Mouse (Mus musculus): ENCODE results near the gene Catsperg2.
A peak's percentile ranks its signal among the peaks of the same experiment; 100 is the strongest.
"Not testable (repeated sequence)": the region's sequence is repeated elsewhere in the genome, so short reads cannot be mapped to it uniquely, and the experiment has no call there.

The Catsperg2 gene

GRCm38 (mm10) chr7:29726860-29727259 lies at the start of gene Catsperg2:
Gene Catsperg2, minus strand, starts transcription at chr7:29727032.
- DNase-seq, result not testable (repeated sequence)

DNA sequence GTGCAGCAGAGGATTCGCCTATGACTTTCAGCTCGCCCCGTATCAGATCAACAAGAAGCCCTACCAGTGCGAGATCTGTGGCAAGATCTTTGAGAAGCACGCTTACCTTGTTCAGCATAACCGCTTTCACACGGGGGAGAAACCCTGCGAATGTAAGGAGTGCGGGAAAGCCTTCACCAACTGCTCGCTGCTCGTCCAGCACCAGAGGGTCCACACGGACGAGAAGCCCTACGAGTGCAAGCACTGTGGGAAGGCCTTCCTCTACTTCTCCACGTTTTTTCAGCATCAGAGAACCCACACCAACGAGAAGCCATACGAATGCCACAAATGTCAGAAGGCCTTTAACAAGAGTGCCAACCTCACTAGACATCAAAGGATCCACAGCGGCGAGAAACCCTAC lies 49.7 kb upstream of the Catsperg2 start:
- DNase-seq, result no peak

DNA sequence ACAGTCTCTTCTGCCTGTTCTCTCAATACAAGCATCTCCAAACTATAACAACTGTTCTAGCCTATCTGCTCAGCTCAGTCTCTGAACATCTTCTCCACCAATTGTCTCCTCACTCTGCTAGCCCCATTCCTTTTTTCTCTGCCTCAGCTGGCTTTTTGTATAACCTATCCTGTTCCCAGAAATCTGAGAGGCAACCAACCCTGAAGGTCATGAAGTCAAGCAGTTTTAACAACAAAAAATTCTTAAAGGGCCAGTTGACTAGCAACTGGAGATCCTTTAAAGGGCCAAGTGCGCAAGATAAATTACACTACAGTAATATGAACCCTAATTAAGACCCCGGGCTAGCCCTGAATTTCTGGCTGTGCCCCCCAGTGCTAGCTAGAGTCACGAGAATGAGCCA lies 47.5 kb upstream of the Catsperg2 start:
- no peak for DNase-seq

DNA sequence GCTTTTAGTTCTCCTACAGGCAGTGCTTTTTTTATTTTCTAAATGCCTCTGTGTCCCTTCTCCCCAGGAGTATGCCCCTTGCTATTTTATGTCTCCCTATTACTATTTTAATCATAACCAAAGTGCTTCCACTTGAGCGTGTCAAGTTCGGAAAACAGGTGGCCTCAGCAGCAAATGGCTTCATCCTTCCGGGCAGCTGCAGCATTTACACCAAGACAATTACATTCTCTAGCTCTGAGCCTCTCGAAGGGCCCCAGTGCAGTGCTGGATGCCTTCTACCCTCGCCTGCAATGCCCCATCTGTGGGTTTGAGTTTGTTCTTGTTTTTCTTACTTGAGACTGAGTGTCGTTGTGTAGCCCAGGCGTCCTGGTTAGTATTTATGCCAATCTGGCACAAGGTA lies 46.7 kb upstream of the Catsperg2 start:
- no peak for DNase-seq

- DNase-seq, result no peak
These were observed 42.1 kb upstream of the Catsperg2 start for GRCm38 (mm10) chr7:29768980-29769379.

DNA sequence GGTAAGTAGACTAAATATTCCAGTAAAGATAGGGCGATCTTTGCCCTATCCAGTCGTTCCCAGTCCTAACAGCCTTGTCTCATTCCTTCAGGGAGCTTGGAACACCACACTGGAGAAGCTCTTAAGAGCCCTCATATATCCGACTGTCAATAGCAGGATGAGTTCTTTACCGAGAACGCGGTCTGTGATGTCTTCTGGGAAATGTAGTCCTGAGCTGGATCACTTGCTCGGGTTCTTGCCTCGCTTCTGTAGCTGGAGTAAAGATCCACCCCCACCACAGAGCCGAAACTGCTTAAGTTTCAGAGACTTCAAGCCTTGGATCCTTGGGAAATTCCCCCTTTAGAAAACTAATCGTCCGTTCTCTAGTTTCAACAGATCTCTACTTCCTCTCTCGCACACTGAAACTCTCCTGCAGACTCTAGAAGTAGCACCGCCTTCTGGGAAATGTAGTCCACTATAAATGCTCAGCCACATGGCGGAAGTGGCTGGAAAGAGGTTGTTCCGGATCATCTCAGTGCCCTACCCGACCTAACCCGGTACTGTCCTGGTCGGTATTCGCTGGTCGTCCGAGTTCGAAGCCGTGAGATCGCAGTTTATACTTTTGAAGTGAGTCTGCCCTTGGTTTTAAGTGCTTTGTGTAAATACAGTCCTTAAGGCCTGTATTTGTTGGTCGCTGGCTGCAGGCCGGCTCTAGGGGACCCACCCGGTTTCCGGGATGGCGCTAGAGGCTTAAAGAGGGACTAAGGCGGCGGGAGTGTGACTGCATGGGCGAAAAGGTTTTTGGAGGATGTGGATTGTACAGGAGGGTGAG lies 41.5 kb upstream of the Catsperg2 start, which contains the start of gene Zfp84:
Gene Zfp84 (plus strand): TSS at position 463 of the 811 bp plus-strand sequence.
- DNase-seq, result peak; percentile 87

- DNase-seq, result peak; percentile 85
These were observed 40.3 kb upstream of the Catsperg2 start for GRCm38 (mm10) chr7:29767058-29767686.

GRCm38 (mm10) chr7:29764702-29765101 lies 37.9 kb upstream of the Catsperg2 start:
- DNase-seq, result no peak

DNA sequence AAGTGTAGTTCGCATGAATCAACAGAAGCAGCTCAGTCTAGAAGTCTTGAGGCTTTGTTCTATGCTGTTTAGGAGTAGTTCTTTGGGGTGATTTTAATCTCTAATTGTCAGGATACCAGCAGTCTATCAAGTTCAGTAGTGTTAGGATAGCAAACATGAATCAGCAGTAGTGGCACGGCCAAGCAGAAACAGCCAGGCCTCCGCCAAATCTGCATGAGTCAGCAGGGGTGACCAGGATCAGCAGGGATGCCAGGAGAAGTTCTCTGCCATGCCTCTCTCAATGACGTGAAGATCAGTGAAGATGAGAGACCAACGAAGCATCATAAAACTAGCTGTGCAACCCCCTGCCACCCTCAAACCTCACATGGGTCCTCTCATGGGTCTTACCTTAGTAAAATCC lies 33.6 kb upstream of the Catsperg2 start:
- DNase-seq, result no peak

DNA sequence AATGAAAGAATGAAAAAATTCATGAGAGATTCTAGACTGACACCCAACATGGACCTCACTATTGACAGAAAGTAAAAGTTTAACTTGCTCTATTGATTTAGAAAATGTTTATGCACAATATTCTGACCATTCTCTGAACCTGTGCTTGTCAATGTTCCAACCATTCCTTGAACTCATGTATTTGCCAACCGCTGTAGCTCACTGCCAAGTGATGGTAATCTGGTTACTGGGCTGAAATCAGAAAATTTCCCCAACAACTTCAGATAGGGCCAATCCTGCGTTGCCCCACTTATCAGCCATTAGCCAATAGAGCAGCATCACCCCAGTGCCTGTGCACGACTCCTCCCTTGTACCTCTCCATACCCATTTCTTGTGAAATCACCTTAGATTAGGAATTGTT lies 15.4 kb upstream of the Catsperg2 start:
- no peak for DNase-seq

DNA sequence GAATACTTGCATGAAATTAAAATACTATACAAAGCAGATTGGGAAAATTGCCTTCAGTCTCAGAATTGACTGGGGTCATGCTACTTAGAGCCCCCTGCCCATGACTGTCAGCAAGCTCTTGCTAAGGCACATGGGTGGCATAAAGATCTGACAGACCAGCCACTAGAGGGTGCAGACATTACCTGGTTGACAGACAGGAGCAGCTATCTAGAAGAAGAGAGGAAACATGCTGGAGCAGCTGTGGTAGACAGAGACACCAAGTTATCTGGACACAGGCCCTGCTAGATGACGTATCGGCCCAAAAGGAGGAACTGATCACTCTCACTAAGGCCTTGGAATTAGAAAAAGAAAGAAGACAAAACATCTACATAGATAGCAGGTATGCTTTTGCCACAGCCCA lies 1.2 kb upstream of the Catsperg2 start:
- DNase-seq, result no peak

GRCm38 (mm10) chr7:29725461-29726142 lies 1.2 kb downstream of the Catsperg2 start:
- not testable (repeated sequence) for DNase-seq

DNA sequence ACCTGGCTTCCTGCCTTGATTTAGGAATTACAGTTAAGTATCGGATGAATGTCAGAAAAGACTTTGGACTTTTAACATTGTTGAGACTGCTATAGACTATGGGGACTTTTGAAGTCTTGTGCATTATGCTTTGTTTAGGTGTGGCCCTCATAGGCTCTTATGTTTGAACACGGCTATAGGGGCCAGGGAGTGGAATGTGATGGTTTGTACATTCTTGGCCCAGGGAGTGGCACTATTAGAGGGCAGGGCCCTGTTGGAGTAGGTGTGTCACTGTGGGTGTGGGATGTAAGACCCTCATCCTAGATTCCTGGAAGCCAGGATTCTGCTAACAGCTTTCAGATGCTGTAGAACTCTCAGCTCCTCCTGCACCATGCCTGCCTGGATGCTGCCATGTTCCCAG lies 17.9 kb downstream of the Catsperg2 start:
- not testable (repeated sequence) for DNase-seq

DNA sequence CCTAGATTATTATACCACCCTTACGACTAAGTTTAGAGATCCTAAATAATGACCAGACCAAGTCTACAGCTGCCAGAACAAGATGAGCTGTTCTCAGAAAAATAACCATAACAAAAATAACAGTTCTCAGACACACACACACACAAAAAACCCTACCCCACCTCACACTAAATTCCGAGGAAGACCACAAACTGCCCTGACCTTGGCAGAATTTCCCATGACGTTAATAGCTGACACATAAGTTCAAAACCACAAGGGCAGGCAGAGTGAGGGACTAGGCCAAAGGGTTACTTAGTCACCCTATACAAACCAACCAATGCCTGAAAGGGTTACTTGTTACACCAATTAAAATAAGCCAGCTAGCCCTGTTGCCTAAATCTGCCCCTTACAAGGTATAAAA lies 31.6 kb downstream of the Catsperg2 start:
- DNase-seq, result not testable (repeated sequence)

DNA sequence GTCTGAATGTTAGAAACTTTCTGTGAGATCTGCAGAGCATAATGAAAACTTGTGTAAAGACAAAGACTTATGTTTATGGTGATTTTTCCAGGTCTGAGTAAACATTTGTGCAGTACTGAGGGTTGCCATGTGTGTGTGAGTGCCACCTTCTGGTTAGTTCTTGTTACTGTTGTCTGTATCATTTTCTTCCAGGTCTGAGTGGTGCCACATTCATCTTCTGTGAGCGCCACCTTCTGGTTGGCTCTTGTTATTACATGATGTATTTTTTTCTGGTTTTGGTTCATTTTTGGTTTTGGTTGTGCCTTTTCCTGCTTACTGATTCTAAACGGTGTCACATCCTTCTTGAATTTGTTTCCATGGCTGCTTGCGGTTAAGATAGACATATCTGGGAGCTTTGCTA lies 45.0 kb downstream of the Catsperg2 start:
- no peak for DNase-seq
